Mouse (Mus musculus): ENCODE results near the gene Fbxl7.

- TF ChIP-seq CTCF (IDR thresholded peaks at IDR 0.05; ENCODE audit: low read depth) (no peak), EP300 (IDR thresholded peaks at IDR 0.05; ENCODE audit: low read depth) (no peak)
Measured at GRCm38 (mm10) chr15:26834415-26834814, 61.0 kb downstream of the Fbxl7 start.

Data from liver, postnatal 0 days (tissue).